Mouse (Mus musculus): ENCODE measurements around the gene Abca8b. TPM values are rescaled to one million over a fixed set of nuclear protein-coding genes. Genes with fewer than 3 reads are reported as not detected.
A peak's percentile ranks its signal among the peaks of the same experiment; 100 is the strongest.
"Not testable (repeated sequence)": the region's sequence is repeated elsewhere in the genome, so short reads cannot be mapped to it uniquely, and the experiment has no call there.

Gene Abca8b
- total RNA-seq (2015) (0.42 and 0.57 TPM in 2 replicates), total RNA-seq (2017) (0.18 and 0.28 TPM in 2 replicates)

GRCm38 (mm10) chr11:109995624-109996023, at the start of gene Abca8b:
Gene Abca8b, minus strand, starts transcription at chr11:109995845.
- peak; percentile 92 for ATAC-seq (ENCODE audit: poor library complexity, severe bottlenecking)

- ATAC-seq (ENCODE audit: poor library complexity, severe bottlenecking), result peak; percentile 62
Measured at GRCm38 (mm10) chr11:110037795-110038194, 42.1 kb upstream of the Abca8b start.

GRCm38 (mm10) chr11:110028913-110029695, 33.5 kb upstream of the Abca8b start:
- ATAC-seq (ENCODE audit: poor library complexity, severe bottlenecking), result no peak

- ATAC-seq (ENCODE audit: poor library complexity, severe bottlenecking), result no peak
Measured at GRCm38 (mm10) chr11:110010836-110011546, 15.3 kb upstream of the Abca8b start.

GRCm38 (mm10) chr11:109995013-109995412, 632 bp downstream of the Abca8b start:
- ATAC-seq (ENCODE audit: poor library complexity, severe bottlenecking), result peak; percentile 43

- no peak for ATAC-seq (ENCODE audit: poor library complexity, severe bottlenecking)
Measured at GRCm38 (mm10) chr11:109994014-109994413, 1.6 kb downstream of the Abca8b start.

GRCm38 (mm10) chr11:109991270-109991669, 4.4 kb downstream of the Abca8b start:
- ATAC-seq (ENCODE audit: poor library complexity, severe bottlenecking), result no peak

GRCm38 (mm10) chr11:109990256-109990655, 5.4 kb downstream of the Abca8b start:
- no peak for ATAC-seq (ENCODE audit: poor library complexity, severe bottlenecking)

- no peak for ATAC-seq (ENCODE audit: poor library complexity, severe bottlenecking)
Measured at GRCm38 (mm10) chr11:109988164-109988563, 7.5 kb downstream of the Abca8b start.

GRCm38 (mm10) chr11:109987460-109988072, 8.1 kb downstream of the Abca8b start:
- not testable (repeated sequence) for ATAC-seq (ENCODE audit: poor library complexity, severe bottlenecking)

GRCm38 (mm10) chr11:109981872-109982271, 13.8 kb downstream of the Abca8b start:
- no peak for ATAC-seq (ENCODE audit: poor library complexity, severe bottlenecking)

- ATAC-seq (ENCODE audit: poor library complexity, severe bottlenecking), result no peak
Measured at GRCm38 (mm10) chr11:109970521-109970920, 25.1 kb downstream of the Abca8b start.

GRCm38 (mm10) chr11:109961495-109962492, 33.9 kb downstream of the Abca8b start:
- ATAC-seq (ENCODE audit: poor library complexity, severe bottlenecking), result no peak

- no peak for ATAC-seq (ENCODE audit: poor library complexity, severe bottlenecking)
Measured at GRCm38 (mm10) chr11:109955185-109955584, 40.5 kb downstream of the Abca8b start.

GRCm38 (mm10) chr11:109936915-109937314, 58.7 kb downstream of the Abca8b start:
- ATAC-seq (ENCODE audit: poor library complexity, severe bottlenecking), result peak; percentile 66

GRCm38 (mm10) chr11:109933207-109933606, 62.4 kb downstream of the Abca8b start:
- ATAC-seq (ENCODE audit: poor library complexity, severe bottlenecking), result not testable (repeated sequence)

GRCm38 (mm10) chr11:109928489-109928888, 67.2 kb downstream of the Abca8b start:
- no peak for ATAC-seq (ENCODE audit: poor library complexity, severe bottlenecking)

- ATAC-seq (ENCODE audit: poor library complexity, severe bottlenecking), result peak; percentile 85
Measured at GRCm38 (mm10) chr11:109926718-109927680, 68.6 kb downstream of the Abca8b start.

GRCm38 (mm10) chr11:109922236-109922635, 73.4 kb downstream of the Abca8b start:
- no peak for ATAC-seq (ENCODE audit: poor library complexity, severe bottlenecking)
